Mouse (Mus musculus) gonadal fat pad, adult 2 months (tissue): ENCODE data around the gene Shmt2. TPM values are rescaled to one million over a fixed set of nuclear protein-coding genes. Genes with fewer than 3 reads are reported as not detected.

Experiments used
- DNase-seq: peaks from one replicate; pipeline ENCODE4 v3.0.0-alpha.2; 2012; ENCODE audit warnings: low read depth
- polyA plus RNA-seq: library from polyadenylated mRNA; depleted of rRNA; stranded (reverse); fragments of >200 nt; gene quantifications from 2 replicates; pipeline ENCODE4 v1.2.3, GENCODE M21; 2012

Gene Shmt2
- polyA plus RNA-seq, 1 experiment = 103 TPM

- no peak for DNase-seq
Observed at GRCm38 (mm10) chr10:127512307-127512666, 10.0 kb downstream of the Shmt2 start.

- DNase-seq = no peak
Observed at GRCm38 (mm10) chr10:127511634-127512306, 10.5 kb downstream of the Shmt2 start.

GRCm38 (mm10) chr10:127510895-127511617 lies 11.2 kb downstream of the Shmt2 start:
- DNase-seq = no peak

GRCm38 (mm10) chr10:127509837-127510701 lies 12.2 kb downstream of the Shmt2 start:
- no peak for DNase-seq

GRCm38 (mm10) chr10:127509051-127509836 lies 13.0 kb downstream of the Shmt2 start:
- no peak for DNase-seq

- no peak for DNase-seq
Observed at GRCm38 (mm10) chr10:127508239-127508638, 14.0 kb downstream of the Shmt2 start.

- no peak for DNase-seq
Observed at GRCm38 (mm10) chr10:127500894-127501893, 21.1 kb downstream of the Shmt2 start, which contains the start of gene Stac3. Stac3 (plus strand) TSS chr10:127501686.

- no peak for DNase-seq
Observed at GRCm38 (mm10) chr10:127500042-127500441, 22.2 kb downstream of the Shmt2 start.

- no peak for DNase-seq
Observed at GRCm38 (mm10) chr10:127499516-127499915, 22.7 kb downstream of the Shmt2 start.

- DNase-seq = no peak
Observed at GRCm38 (mm10) chr10:127496156-127496555, 26.1 kb downstream of the Shmt2 start.

GRCm38 (mm10) chr10:127492118-127492517 lies 30.1 kb downstream of the Shmt2 start:
- peak; percentile 95 for DNase-seq

- DNase-seq = no peak
Observed at GRCm38 (mm10) chr10:127491128-127491512, 31.1 kb downstream of the Shmt2 start.

- DNase-seq = no peak
Observed at GRCm38 (mm10) chr10:127490160-127491127, 31.8 kb downstream of the Shmt2 start.

GRCm38 (mm10) chr10:127488856-127489255 lies 33.4 kb downstream of the Shmt2 start:
- DNase-seq = peak; percentile 89

GRCm38 (mm10) chr10:127485235-127485634 lies 37.0 kb downstream of the Shmt2 start:
- no peak for DNase-seq

- no peak for DNase-seq
Observed at GRCm38 (mm10) chr10:127480833-127481813, 41.1 kb downstream of the Shmt2 start.

- DNase-seq = no peak
Observed at GRCm38 (mm10) chr10:127479131-127479530, 43.1 kb downstream of the Shmt2 start.

GRCm38 (mm10) chr10:127477301-127477700 lies 44.9 kb downstream of the Shmt2 start:
- DNase-seq = no peak
